Mouse (Mus musculus): Measurements from ENCODE around the gene Abhd15.
A peak's percentile ranks its signal among the peaks of the same experiment; 100 is the strongest.

Abhd15 gene

DNA sequence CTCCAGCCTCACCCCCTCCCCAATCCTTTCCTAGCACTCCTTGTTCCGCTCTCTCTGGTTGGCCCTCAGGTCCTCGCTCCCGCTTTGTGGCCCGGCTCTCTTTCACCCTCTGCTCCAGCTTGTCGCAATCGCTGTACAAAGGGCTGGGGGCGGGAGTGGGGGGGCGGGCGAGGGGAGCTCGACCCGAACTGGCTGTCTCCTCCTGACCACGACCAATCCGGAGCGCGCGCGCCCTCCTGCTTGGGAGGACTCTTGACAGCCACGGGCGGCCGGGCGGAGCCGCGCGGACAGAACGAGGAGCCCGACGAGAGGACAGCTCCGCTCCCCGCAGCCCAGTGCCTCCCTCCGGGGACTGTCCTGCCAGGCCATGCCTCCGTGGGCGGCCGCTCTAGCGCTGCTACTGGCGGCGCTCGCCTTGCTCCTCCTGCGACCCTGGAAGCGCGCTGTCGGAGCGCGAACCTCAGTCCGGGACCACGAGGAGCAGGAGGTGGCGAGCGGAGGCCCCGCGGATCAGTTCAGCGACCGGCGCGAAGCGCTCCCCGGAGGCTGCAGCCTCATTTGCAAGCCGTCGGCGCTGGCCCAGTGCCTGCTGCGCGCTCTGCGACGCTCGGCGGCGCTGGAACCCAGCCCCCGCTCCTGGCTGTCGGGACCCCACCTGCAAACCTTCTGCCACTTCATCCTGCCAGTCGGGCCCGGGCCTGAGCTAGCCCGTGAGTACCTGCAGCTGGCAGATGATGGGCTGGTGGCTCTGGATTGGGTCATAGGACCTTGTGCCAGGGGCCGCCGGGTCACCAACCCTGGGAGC, at the start of gene Abhd15:
TSS of gene Abhd15 (plus strand) at position 290 of the 805 bp plus-strand sequence.
- peak; percentile 93 for DNase-seq (ENCODE audit: low read depth)

DNA sequence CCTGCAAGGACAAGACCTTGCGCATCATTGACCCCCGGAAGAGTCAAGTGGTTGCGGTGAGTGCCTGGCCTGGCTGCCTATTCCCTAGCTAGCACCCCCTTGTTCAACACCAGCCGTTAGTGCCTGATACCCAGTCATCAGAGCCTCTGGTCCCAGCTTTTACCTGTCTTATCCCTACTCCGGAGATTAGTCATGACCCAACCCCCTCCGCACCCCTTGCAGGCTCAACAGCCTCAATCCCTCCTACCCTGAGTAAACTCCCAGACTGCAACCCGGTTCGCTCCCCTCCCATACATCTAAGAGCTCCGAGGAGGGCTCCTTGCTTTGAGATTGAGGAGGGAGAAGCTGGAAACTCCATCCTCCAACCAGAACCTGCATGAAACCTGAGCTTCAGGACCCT, 48.4 kb upstream of the Abhd15 start:
- no peak for DNase-seq (ENCODE audit: low read depth)

DNA sequence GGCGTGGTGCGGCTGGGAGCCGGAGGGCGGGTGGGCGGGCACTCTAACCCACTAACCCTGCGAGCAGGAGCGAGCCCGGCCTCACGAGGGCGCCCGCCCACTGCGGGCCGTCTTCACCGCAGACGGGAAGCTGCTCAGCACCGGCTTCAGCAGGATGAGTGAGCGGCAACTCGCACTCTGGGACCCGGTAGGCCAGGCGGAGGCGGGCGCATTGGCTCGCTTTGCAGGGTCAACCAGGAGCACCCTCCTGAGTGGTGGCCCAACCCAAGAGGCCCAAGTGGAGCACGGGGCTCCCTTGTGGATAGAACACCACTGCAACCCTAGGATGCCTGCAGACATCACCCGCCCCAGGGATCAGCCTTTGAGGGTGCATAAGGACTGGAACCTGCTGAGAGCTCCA, 47.8 kb upstream of the Abhd15 start:
- peak; percentile 83 for DNase-seq (ENCODE audit: low read depth)

DNA sequence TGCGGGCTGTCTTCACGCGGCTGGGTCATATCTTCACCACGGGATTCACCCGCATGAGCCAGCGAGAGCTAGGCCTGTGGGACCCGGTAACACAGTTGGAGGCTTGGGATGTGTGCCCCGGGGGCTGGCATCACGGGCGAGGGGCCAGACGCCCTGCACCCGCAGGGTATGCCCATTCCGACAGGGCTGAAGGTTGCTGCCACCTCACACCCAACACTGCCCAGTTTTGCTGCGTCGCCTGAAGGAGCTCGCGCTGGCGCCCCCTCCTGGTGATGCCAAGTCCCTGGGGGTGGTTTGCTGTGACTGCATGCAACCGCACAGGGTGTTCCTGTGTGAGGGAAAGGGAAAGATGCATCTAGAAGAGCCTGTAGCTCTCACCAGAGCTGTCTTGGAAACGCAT, 47.1 kb upstream of the Abhd15 start:
- DNase-seq (ENCODE audit: low read depth): peak; percentile 88

DNA sequence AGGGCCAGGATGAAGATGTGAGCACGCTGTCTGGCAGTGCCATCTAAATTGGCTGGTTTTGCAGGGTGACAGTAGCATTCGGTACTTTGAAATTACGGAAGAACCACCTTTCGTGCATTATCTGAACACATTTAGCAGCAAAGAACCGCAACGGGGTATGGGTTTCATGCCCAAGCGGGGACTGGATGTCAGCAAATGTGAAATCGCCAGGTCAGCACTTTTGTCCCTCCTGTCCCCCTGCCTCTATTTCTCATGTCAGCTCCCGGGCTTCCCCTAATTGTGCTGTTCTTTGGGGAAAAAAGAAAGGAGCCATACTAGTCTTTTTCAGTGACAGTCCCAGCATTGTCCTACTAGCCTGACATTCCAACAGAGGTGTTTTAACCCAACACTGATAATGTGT, 46.5 kb upstream of the Abhd15 start:
- DNase-seq (ENCODE audit: low read depth): no peak

DNA sequence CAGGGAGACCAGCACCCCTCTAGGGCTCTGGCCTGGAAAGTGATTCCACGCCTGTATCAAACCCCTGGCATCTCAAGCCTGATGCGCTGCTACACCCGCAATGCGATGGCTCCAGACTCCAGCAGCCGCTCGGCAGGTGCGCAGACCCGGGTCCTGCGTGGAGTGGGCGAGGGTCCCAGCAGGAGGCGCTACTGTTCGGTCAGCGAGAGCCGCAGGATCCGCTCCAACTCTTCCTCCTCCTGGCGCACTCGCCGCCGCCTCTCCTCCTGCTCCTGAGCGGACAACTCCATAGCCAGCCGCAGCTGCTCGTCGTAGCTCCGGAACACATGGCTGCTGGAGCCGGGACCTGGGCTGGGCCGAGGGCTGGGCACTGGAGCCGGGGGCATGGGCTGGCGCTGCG, 43.5 kb upstream of the Abhd15 start:
- DNase-seq (ENCODE audit: low read depth): no peak

DNA sequence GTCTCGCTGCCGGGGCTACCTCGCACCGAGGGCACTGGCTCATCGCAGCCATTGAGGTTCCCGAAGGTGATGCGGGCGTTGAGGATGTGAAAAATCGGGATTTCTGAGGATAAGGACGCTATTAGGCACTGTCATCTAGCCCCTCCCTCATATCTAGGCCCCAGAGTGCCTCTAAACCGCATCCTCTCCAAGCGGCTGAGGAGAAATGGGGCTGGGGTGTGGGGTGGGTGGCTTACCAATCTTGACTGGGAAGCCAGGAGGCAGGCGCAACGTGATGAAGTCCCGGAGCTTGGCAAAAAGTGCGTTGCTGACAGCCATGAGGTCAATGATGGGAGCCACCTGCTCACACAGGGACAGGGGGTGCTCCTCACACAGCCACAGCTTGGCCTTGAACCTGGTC, 42.1 kb upstream of the Abhd15 start:
- DNase-seq (ENCODE audit: low read depth): no peak

DNA sequence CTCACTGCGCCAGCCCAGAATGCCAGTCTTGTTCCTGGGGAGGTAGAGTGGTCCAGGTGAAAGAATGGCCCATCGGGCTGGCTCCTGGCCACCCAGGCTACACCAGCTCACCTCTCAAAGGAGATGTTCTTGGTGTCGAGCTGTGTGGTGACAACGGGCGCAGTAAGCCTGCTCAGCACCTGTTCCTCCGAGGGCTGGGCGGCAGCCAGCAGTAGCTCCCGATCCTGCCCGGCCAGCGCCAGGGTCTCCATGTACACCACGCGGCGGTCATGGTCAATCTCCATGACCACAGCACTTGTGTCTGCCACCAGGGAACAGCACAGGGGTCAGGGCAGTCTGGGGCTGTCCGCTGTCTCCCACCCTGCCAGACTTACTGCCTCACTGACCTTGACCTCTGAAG, 38.7 kb upstream of the Abhd15 start:
- no peak for DNase-seq (ENCODE audit: low read depth)

DNA sequence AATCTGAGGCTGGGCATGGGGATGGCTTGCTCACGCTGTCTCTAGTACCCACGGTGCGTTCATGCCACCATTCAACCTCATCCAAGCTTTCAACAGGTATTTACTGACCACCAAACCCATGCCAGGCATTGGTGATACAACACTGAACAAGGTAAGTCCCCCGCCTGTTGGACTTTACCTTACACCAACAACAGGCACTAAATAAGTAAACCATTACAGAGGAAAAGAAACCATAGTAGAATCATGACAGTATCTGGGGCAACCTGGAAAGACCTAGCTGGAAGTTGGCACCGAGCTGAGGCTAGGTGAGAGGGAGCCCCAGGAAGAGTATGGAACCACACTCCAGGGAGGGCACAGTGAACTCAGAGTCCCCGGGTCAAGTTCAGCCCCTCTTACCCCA, 38.0 kb upstream of the Abhd15 start:
- DNase-seq (ENCODE audit: low read depth): no peak

DNA sequence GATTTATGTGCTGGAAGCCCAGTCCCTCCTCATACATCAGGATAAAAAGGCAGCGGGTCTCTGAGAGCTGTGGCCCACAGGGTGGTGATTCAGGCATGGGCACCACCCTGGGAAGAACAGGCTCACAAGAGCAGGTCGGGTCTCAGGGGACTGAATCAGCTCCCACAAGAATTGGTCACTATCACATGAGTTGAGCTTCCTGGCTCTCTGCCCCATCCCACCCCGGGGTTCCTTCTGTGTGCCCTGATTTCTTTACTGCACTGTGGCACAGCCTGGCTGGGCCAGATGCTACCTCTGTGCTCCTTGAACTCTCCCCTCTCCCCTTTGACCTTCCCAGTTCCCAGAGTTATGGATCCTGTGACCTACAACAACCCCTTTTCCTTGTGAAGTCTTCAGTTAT, 31.9 kb upstream of the Abhd15 start:
- no peak for DNase-seq (ENCODE audit: low read depth)

DNA sequence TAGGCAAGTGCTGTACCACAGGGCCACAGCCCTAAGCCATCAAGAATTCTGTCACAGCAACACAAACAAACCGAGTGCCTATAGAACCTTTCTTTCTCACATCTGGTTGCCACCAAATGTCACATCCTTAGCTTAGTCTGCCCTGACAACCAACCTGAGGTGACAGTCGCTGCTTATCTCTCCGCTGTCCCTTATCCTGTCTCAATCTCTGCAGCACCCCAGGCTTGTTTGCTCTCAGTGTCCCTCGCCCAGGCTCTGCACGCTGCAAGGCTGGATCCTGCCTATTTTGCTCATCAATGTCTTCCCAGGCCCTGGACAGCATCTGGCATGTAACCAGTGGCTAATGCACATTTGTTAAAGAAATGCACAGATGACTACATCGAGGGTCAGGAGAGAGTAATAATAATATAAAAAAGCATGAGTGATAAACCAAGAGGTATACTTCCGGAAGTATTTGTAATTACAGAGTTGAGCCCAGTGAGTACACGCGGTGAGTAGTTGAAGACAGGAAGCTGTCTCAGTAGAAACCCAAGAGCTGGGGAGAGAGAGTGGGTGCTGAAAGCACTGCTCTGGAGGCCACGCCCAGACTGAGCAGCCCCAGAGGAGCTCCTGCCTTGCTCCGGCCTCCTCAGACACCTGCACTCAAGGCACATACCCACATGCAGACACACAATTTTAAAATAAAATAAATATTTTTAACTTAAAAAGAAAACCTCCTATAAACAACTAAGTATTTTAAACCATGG, 31.2 kb upstream of the Abhd15 start:
- DNase-seq (ENCODE audit: low read depth): peak; percentile 65

DNA sequence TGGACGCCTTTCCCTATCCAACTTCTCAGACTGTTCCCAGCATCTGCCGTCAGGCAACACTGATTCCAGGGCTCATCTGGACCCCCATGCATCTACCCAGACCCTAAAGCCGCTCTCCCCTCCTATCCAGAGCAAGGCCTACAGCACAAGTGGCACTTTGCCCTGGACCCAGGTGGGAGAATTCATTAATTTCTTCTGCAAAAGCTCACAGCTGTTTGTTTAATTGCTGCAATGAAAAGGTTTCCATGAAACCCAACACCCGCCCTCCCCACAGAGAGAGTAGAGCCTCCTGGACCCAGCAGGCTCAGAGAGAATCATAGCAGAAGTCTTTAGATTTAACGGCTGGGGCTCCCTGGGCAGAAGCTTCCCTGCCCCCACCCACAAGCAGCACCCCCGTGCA, 29.7 kb upstream of the Abhd15 start:
- no peak for DNase-seq (ENCODE audit: low read depth)

DNA sequence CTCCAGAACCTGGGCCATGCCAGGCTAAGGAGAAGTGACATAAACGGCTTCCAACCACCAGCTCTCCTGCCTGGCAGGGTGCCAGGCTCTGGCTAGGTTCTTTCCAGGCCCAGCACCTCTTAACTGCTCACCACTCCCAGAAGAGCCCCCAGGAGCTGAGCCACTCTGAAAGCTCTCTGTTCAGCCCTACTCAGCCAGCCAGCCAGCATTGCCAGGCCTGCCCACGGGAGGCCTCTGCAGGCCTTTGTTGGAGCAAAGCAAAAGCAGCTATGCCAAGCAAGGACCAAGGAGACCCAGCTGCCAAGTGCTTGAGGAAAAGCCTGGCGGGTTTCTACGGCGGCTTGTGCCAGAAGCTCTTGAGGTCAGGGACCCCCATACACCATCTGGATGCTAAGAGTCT, 28.1 kb upstream of the Abhd15 start:
- DNase-seq (ENCODE audit: low read depth): peak; percentile 53

DNA sequence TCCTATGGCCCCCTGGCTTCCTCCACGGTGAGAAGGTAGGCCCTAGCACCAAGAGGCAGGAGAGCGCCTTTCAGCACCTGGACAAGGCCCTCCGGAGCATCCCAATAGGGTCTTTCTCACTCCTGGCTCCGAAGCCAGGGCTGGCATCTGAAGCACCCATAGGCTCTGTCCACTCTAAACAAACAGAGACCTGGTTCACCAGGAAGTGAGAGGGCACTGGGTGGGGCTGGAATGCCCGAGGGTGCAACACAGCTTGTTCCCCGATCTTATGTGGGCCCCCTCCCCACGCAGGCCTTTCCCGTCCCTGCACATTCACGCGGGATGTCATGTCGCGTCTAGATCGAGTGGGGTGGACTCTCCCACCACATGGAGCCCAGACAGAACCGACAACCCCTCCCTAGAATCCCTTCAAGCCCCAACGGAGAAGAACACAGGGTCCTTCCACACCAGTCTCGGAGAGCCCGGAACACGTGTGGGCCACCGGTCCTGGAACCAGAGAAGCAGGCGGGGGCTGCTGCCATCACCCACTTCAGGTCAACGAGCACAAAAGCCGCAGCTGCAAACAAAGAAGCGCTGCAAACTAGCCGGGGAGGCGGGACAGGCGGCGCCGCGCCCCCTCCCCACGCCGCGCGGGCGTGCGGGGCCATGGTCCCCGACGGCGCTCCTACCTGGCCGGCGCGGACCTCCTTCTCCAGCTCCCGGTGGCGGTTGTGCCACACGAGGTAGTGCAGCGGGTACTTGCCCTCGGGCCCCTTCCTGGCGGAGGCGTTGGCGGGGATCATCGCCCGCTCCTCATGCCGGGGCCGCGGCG, 25.9 kb upstream of the Abhd15 start:
- no peak for DNase-seq (ENCODE audit: low read depth)

DNA sequence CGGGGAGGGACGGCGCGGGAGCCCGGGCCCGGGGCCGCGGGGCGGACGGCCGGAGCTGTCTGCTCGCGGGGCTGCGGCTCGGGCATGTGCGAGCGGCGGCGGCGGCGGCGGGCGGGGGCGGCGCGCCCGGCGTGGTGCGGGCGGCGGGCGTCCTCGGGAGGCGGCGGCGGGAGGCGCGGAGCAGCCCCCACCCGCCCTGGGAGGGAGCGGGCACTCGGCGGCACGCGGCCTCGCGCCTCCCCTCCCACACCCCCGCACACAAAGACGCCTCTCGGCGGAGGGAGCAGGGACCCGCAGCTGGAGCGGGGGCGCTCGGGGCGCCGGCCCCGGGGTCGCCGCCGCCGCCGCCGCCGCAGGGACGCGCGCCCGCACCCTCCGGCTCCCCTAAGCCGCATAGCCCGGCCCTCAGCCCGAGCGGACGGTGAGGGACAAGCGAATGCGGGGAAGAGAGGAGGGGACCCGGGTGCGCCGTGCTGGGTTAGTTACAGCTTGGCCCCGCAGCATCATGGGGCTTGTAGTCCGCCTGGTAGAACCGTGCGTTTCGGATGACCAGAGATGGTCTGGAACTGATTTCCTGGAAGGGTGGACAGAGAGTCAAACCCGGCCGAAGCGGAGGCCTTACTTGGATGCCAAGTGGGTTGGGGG, 25.2 kb upstream of the Abhd15 start, which contains the start of gene Ankrd13b:
TSS of gene Ankrd13b (minus strand) at position 88 of the 645 bp plus-strand sequence.
- peak; percentile 68 for DNase-seq (ENCODE audit: low read depth)

DNA sequence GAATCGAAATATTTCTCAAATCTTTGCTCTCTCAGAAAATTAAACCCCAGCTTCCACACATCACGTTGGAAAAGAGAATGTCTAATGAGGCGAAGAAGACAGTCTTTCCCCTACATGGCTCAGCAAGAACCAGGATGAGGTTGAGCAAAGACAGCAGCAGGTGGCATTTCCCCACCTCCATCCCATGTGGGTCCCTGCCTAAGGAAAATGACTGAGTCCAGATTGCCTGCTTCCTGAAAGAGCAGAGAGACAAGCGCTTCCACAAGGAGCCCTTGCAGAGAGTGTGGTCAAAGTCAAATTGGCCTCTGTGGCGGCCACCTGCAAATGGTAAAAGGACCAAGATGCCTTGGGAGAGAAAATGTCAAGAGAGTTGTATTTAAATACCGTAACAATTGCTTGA, 24.5 kb upstream of the Abhd15 start:
- no peak for DNase-seq (ENCODE audit: low read depth)

DNA sequence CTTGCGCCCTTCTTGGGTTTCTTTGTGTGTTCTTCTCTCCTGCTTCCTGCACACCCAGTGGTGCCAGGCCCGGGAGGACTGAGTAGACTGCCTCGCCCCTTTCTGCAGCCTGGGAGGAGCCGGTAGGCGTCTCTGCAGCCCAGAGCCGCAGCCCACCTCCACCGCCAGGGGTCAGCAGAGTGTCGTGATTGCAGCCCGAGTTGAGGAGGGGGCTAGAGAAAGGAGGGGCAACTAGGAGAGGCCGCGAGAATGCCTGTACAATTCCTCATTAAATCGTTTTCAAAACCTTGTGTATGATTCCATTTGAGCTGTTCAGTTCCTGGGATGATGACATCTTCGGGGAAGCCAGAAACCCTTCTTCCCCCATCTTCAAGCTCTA, 23.8 kb upstream of the Abhd15 start:
- DNase-seq (ENCODE audit: low read depth): peak; percentile 92

DNA sequence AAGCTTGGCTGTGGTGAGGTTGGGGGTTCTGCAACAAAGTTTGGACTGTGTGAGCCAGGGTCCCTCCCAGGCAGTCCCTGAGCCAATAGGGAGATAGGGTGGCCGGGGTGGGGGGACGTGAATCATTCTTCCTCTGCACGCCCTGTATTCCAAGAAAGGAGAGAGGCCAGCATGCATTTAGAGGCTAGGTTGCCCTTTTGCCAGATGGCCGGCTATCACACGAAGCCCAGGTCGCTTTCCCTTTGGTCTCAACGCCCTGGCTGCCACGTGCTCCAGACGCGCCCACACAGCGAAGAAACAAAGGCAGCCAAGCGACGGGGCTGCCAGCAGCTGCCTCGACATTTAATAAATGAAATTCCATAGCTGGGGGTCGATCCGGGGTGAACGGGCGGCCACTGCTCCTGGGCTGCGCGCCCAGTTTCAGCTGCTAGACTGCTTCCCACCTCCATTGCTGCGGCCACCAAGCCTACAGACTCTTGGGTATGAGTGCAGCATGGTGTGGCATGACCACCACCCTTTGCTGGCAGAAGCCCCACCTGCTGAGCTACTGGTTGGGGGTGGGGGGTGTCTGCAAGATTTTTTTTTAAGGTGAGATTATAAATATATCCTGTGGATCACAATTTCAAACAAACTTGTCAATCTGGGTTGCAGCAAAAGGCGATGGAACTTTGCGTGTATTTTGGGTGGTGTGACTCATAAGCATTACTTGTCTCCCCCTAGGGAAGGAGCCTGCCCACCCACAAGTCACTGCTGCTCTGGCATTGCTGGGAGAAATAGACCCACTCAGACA, 23.2 kb upstream of the Abhd15 start:
- DNase-seq (ENCODE audit: low read depth): peak; percentile 96

DNA sequence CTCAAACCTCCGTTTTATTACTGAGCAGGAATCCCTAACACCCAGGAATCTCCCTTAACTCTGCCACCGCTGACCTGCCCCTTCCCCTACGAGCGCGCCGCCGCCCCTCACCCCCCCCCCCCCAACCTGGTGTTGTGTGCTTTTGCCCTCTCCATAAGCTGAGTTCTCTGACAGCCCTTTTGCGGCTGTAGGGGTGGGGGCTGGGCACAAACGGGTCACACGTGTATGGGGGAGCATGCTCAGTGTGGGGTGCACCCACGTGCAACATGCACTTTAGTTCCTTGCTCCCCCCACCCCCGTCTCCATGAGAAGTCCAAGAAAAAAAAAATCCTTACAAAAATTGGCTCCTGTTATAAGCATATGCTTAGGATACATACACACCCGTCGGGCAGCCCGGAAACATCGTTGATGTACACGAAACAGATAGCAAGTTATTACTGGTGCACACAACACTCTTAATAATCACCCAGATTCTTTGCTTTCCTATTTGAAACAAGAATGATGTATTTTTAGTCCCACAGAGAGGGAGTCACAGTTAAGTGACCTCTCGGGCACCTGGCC, 22.5 kb upstream of the Abhd15 start:
- peak; percentile 83 for DNase-seq (ENCODE audit: low read depth)

DNA sequence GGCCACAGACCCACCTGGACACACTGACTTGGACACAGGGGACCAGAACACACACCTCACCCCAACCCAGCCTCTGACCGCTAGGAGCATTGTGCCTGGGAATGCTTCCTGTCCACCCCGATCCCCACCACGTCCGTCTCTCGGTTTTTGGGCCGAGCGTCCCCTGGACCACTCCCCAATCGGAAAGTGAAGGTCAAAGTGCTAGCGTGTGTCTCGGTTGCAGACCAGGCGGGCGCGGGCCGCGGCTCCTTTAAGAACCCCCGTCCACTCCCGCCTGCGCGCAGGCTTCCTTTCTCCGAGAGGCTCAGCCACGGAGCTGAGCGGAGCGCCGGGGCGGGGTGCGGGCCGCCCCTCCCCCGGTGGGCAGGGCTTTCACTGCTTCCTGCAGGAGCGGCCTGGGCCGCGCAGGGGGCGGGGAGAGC, 22.0 kb upstream of the Abhd15 start:
- DNase-seq (ENCODE audit: low read depth): peak; percentile 90

Measured in 416B (cell line).